Mouse (Mus musculus): ENCODE data around the gene Ciao2a. TPM values are rescaled to one million over a fixed set of nuclear protein-coding genes. Genes with fewer than 3 reads are reported as not detected.

Ciao2a gene
- polyA plus RNA-seq (2012; rRNA removed) = 32.9 and 33.3 TPM in 2 replicates

DNA sequence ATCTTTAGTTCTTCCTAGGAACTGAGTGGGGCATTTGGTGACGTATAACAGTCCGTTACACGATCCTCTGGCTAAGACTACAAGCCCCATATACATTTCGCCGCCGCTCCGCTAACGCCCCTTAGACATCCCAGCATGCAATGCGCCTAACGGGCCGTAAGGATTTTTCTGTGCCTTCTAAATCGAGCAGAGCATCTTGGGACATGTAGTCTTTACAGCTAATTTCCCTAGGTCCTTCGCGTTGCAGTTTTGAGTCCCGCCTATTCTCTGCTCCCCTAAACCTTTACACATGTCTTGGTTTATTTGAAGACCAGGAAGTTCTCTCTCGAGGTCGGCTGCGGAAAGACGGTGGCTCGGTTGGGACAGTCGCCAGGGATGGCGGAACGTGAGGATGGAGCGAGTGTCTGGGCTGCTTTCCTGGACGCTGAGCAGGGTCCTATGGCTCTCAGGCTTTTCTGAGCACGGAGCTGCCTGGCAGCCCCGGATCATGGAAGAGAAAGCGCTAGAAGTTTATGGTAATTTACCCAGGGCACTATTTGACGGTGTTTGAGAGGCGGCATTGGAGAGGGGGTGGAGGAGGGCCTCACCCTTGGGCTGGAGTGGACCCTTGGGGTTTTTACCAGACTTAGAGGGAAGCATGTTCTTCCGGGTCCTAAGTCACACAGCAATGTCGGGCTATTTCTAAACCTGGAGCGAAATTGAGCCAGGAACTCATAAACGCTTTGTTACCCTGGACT is at the start of gene Ciao2a, which contains the start of gene Snx1:
TSS of gene Ciao2a (plus strand) at position 156 of the 737 bp plus-strand sequence.
TSS of gene Snx1 (minus strand) at position 132 of the 737 bp plus-strand sequence.

GRCm38 (mm10) chr9:66157958-66158830 is 31.8 kb downstream of the Ciao2a start, which contains the start of gene Dapk2:
Gene Dapk2, plus strand, starts transcription at chr9:66158223.

Other genes with a start within 250 kb of the Ciao2a start
- 42.7 and 46.3 TPM in 2 replicates for gene Pclaf, start 236.4 kb upstream of the Ciao2a start, polyA plus RNA-seq (2012; rRNA removed)
- 23.0 and 23.7 TPM in 2 replicates for gene Trip4, start 217.8 kb upstream of the Ciao2a start, polyA plus RNA-seq (2012; rRNA removed)
- gene Csnk1g1, start 217.7 kb upstream of the Ciao2a start, polyA plus RNA-seq (2012; rRNA removed) = 19.3 TPM in 2 replicates
- gene Ppib, start 66.4 kb upstream of the Ciao2a start, polyA plus RNA-seq (2012; rRNA removed) = 396 and 451 TPM in 2 replicates
- 5.6 and 7.8 TPM in 2 replicates for gene Snx22, start 56.9 kb upstream of the Ciao2a start, polyA plus RNA-seq (2012; rRNA removed)
- gene Snx1, start within 50 bp of the Ciao2a start, polyA plus RNA-seq (2012; rRNA removed) = 98.4 and 113 TPM in 2 replicates
- gene Dapk2, start 31.6 kb downstream of the Ciao2a start, polyA plus RNA-seq (2012; rRNA removed) = 1.0 and 1.5 TPM in 2 replicates
- gene Herc1, start 223.8 kb downstream of the Ciao2a start, polyA plus RNA-seq (2012; rRNA removed) = 53.6 and 59.8 TPM in 2 replicates